Mouse (Mus musculus) ovary, postnatal 14 days (tissue): ENCODE measurements at regions not wholly inside any gene's neighbourhood (a gene's known extent, or its start where the extent isn't known, plus 50 kb on each side); places are given as distances from the start of the nearest gene placed in this dataset.
A peak's percentile ranks its signal among the peaks of the same experiment; 100 is the strongest.

Experiments used
- DNase-seq: peaks from one replicate; pipeline ENCODE4 v3.0.0; 2022; ENCODE audit warnings: low spot score

DNA sequence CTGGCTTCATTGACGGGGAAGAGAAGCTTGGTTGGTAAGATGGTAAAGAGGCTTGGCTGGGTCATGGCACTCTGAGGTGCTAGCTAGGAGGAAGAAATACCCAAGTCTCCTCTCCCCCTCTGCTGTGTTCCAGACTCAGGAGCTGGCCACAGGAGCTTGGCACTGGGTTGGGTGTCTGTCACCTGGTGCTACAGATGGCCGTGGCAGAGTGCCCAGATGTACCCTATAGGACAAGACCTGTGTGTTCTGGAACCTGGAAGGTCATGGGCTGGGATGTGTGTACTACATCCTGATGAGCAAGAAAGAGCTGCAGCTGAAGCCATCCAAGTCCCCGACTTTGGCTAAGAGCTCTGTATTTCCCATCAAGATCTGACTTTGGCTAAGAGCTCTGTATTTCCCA lies 72.4 kb downstream of the Nupl2 start:
- no peak for DNase-seq

DNA sequence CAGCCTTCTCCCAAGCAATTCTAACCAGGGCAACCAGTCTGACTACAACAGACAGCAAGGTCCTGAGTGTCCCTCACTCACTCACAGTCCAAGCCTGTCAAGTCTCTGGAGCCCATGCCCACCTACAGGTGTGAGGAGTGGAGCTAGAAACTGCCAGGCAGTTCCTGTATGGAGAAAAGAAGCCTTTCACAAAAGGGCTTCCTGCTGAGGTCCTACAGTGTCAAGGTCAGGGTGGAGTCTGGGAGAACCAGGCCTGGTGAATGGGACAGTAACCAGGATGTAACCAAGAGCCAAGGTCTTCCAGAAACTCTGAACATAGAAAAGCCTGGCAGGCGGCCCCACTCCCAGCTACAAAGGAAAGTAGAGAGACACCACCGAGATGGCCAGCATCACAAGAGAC lies 74.2 kb downstream of the Nupl2 start:
- no peak for DNase-seq

DNA sequence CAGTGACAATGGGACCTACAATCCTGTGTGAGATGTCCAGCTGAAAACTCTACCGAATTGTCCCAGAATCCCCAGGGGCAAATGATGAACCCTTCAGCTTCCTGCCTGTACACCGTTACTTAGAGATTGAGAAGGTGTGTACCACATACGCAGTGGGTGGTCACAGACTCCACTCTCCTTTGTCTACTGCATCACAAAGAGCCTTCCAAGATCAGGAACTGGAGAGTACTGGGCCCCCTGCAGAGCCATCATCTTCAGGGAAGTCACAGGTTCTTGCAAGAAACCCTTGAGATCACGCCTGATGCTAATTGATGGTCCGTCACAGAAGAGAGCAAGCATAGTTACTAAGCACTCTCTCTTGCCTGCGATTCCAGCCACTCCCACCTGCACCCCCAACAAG lies 79.4 kb downstream of the Nupl2 start:
- no peak for DNase-seq

DNA sequence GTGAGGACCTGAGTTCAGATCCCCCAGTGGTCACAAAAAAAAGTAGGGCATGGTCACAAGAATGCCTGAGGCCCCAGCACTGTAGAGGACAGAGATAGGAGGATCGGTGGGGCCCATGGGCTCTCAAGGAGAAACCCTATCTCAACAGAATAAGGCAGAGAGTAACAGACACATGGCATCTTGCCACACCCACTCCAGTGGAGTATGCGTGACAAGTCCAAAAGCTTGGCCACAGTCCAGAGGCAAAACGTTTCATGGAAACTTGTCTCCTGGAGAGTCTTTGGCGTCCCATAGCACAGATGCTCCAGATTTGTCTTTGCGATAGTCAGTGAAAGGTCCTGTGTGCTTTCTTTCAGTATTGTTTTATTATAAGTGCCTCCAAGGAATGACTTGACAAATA lies 90.7 kb downstream of the Nupl2 start:
- DNase-seq, result no peak

GRCm38 (mm10) chr5:24261098-24261497 lies 90.3 kb downstream of the Kcnh2 start:
- DNase-seq, result peak; percentile 62

GRCm38 (mm10) chr5:24262146-24262545 lies 89.3 kb downstream of the Kcnh2 start:
- DNase-seq, result no peak

DNA sequence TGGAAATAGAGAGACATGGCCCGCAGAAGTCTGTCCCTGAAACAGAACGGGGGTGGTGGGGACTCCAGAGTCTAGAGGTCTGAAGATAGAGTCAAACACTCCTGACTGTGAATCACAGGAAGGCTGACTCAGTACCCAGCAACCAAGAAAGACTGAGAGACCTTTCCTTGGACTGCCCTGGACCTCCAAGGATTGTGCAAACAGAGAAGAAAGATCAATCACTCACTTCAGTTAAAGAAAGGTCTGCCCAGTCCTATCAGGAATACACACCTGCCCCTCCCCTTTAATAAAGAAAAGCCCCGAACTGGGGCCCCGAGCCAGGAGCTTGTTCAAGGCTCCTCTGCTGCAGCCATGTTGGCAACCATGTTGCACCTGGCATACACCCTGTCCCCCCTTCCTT lies 87.3 kb downstream of the Kcnh2 start:
- DNase-seq, result no peak

DNA sequence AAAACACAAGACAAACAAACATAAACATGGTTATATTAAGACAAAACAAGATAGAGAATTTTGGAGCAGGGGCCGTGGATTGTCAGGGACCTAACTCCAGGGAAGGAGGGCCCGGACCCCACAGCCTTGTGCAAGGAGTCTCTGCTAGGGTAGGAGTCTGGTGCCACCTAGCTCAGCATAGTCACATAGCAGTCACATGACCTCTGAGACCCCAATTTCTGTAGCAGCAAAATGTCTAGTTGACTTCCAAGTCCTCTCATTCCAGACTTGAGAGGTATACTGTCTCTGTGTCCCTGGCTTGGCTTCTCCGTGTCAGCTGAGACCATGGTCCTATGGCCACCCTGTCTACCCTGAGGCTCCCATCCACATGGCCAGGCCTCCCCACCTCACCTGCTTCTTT lies 86.0 kb downstream of the Kcnh2 start:
- no peak for DNase-seq

DNA sequence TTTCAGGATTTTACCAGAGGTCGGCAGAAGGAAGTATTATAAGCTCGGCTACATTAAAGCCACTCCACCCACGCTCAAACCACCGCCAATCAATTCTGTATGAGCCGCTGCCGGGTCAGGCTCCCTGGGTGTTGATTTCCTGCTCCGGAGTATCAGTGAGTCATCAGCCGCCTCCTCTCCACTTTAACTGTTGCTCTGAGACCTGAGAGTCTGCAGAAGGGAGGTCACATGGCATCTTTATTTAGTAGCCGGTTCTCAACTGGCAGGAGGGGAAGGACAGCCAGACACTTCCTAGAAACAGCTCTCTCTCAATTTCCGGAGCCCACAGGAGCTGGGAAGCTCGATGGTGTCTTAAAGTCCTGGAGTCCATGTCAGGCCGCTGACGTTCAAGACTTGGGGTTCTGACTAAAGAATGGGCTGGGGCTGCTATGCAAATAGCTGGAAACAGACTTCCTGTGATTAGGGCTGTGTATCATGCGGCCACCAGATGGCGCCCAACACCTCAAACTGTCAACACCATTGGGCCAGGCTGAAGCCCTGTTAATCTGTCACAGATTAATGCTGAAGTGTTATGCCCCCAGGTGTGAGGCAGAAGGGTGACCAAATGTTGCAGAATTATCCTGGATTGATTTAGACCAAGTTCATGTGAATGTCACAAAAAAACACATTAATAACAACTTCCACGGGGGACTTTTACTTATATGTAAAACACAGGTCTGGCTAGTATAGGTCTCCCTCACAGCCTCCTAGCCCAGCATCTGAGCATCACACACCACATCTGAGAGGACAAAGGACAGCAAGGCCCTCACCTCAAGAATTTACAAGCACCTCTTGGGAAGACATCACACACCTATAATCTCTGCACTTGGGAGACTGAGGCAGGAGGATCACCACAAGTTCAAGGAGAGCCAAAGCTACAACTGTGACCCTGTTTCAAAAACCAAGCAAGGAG lies 84.8 kb downstream of the Kcnh2 start:
- DNase-seq, result peak; percentile 58
